Mouse (Mus musculus): ENCODE data around the gene Sh3rf1.

DNA sequence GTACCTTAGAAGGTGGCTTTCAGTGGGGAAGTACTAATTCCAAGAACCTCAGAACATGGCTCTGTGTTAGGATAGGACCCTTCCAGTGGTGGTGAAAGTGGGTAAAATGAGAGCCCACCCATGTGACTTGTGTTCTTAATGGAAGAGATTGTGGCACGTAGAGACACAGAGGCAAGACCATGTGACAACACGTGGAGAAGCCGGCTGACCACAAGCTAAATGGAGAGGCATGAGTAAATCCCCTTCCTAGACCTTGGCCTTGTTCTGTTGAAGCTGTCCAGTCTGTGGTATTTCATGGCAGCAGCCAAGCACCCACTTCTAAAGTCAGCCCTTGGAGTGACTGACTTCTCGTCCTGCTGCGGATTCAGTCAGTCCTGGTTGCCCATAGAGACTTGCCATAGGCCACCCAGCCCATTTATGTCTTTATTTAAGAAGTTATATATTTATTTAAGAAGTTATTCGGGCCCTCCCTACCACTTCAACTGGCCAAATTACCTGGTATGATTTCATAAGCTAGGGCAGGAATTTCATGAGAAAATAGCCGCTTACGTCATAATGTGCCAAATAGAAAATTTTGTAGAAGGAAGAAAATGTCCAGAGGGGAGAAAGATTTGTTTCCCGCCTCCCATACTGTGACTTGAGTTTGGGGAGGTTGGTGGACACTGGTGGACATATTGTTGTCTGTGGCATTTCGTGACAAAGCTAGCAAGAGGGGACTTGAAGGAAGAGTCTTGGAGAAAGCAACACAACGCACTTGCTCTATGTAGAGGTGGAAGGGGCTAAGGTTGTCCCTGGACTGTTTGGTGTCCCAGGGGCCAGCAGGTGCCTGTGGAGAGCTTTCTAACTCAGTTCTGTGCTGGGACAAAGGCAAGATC lies 7.4 kb downstream of the Sh3rf1 start:
- TF ChIP-seq CTCF (IDR thresholded peaks at IDR 0.05; ENCODE audit: insufficient read depth, low read length) (no peak), POLR2A (IDR thresholded peaks at IDR 0.05; ENCODE audit: borderline replicate concordance, extremely low read depth, low read depth, low read length) (no peak)

Data from lung, adult 2 months (tissue).